Comparison of ENCODE assay signal across 24 mouse cellular contexts in genomic region chr17:31353255-31353654, GRCm38 (mm10). TPM values are rescaled to one million over a fixed set of nuclear protein-coding genes. Genes with fewer than 3 reads are reported as not detected.
DNase-seq lines count a peak whose midpoint lies in the region; TF ChIP-seq lines count a peak whose summit lies in the region.
"Had no signal": no experiment of that assay in that cellular context is flagged by ENCODE, and none has a peak within 500 bp of the region (broad histone marks: within the 10 kb centered on the region; RNA-seq: fewer than 3 reads in every experiment).

No protein-coding gene starts in this region.

- peak; percentile 28 to 38 for DNase-seq in left cerebral cortex, postnatal 10 days (ENCODE audit: extremely low spot score in 1 of 2, low spot score in 2 of 2)
- no peak for DNase-seq in left cerebral cortex, adult 18-20 months (ENCODE audit: low spot score in 2 of 2)
- peak; percentile 61 to 70 for DNase-seq in right cerebral cortex, postnatal 10 days (ENCODE audit: low spot score in 2 of 2)
- no peak for DNase-seq in right cerebral cortex, postnatal 36 days (ENCODE audit: low spot score in 2 of 2)
- no peak for DNase-seq in testis, postnatal 14 days (ENCODE audit: low spot score)
- no peak for DNase-seq in kidney, adult 11 months
- DNase-seq: adrenal gland, adult 8-10 months; adrenal gland, postnatal 14 days; adrenal gland, postnatal 36 days; B cell, adult 2 months; cerebellum, adult 11-12 months; cerebellum, adult 2 months; cerebellum, adult 9-10 months; cerebellum, postnatal 10 days; cerebellum, postnatal 25 days had no signal

- no peak for TF ChIP-seq POLR2A in testis, adult 2 months (IDR thresholded peaks at IDR 0.05; ENCODE audit: control insufficient read depth, low read depth, low read length)

- peak overlapping the region; percentile 0; the same call in 1 of the 2 replicates for H3K4me3 ChIP-seq in testis, adult 2 months (ENCODE audit: control insufficient read depth, low read depth, low read length)
- H3K4me3 ChIP-seq: embryonic facial prominence, embryonic 10.5 days; embryonic facial prominence, embryonic 12.5 days; forebrain, embryonic 13.5 days; forebrain, embryonic 15.5 days had no signal

- intact Hi-C loops in left cerebral cortex, postnatal 10 days (cut with DNase I): no loop called here

- H3K4me1 ChIP-seq in testis, adult 2 months (ENCODE audit: control insufficient read depth, insufficient read depth, low read length): no peaks in the 10 kb centered on the region; the same call in 1 of the 2 replicates

- no peak for TF ChIP-seq CTCF in testis, adult 2 months (IDR thresholded peaks at IDR 0.05; ENCODE audit: control insufficient read depth, insufficient read depth, insufficient replicate concordance, low read depth, low read length)

- H3K36me3 ChIP-seq in testis, adult 2 months (ENCODE audit: control insufficient read depth, insufficient read depth, low read length): no peaks in the 10 kb centered on the region
- H3K36me3 ChIP-seq: embryonic facial prominence, embryonic 10.5 days; embryonic facial prominence, embryonic 12.5 days; forebrain, embryonic 15.5 days; G1E had no signal

- H3K27me3 ChIP-seq in testis, adult 2 months (ENCODE audit: control insufficient read depth, insufficient read depth, low read length): no peaks in the 10 kb centered on the region
- H3K27me3 ChIP-seq: embryonic facial prominence, embryonic 12.5 days; forebrain, embryonic 13.5 days; forebrain, embryonic 15.5 days had no signal

- no peak overlapping the region for H3K27ac ChIP-seq in testis, adult 2 months (ENCODE audit: control insufficient read depth, insufficient read depth, low read depth, low read length)
- H3K27ac ChIP-seq: embryonic facial prominence, embryonic 10.5 days; embryonic facial prominence, embryonic 12.5 days; forebrain, embryonic 13.5 days; forebrain, embryonic 15.5 days had no signal

RNA-seq across cellular contexts. Expression of gene Pde9a, which starts 32.8 kb away (rescaled TPM):
- total RNA-seq in left cerebral cortex, postnatal 10 days (2021): 10 to 100 TPM; 32.8 to 41.4 TPM
- total RNA-seq in left cerebral cortex, adult 18-20 months (2021): 10 to 100 TPM; 21.2 to 22.4 TPM
- polyA plus RNA-seq in testis, adult 2 months (2012; rRNA removed): 3.8 and 6.4 TPM in 2 replicates
- total RNA-seq: CH12.LX had no signal
- polyA plus RNA-seq: CD4-positive, CD25-positive, alpha-beta regulatory T cell, adult 4 months; G1E; Patski had no signal

Comparison
In these comparisons a context has a peak if more than half of its experiments do, and no peak if none do; other contexts are left out.
1. DNase-seq: peak in left cerebral cortex, postnatal 10 days (2 of 2) and right cerebral cortex, postnatal 10 days (2 of 2); none in left cerebral cortex, adult 18-20 months (0 of 2), right cerebral cortex, postnatal 36 days (0 of 2), testis, postnatal 14 days (single experiment) and kidney, adult 11 months (single experiment).